Mouse (Mus musculus) kidney, adult 9 months (tissue): Measurements from ENCODE around the gene Ugt1a8.

Source experiments
- DNase-seq: peaks from one replicate; pipeline ENCODE4 v3.0.0; 2022

Gene Ugt1a8

DNA sequence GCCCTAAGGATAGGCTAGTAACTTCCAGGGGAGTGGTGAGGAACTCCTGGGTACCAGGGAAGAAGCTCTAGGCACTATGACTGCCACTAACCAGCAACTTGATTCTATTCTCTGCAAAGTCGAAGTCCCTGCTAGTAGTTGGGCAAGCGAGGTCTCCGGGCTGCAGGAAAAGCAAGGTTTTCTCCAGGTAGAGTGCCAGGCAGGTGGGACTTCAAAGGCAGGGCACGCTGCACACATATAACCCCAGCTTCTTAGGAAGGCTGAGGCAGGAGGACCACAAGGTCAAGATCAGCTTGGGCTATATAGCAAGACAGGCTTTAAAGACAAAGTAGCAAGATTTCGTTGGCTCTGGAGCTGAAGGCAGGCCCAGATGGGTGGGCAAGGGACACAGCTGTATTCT is 176.2 kb downstream of the Ugt1a8 start:
- DNase-seq: no peak

DNA sequence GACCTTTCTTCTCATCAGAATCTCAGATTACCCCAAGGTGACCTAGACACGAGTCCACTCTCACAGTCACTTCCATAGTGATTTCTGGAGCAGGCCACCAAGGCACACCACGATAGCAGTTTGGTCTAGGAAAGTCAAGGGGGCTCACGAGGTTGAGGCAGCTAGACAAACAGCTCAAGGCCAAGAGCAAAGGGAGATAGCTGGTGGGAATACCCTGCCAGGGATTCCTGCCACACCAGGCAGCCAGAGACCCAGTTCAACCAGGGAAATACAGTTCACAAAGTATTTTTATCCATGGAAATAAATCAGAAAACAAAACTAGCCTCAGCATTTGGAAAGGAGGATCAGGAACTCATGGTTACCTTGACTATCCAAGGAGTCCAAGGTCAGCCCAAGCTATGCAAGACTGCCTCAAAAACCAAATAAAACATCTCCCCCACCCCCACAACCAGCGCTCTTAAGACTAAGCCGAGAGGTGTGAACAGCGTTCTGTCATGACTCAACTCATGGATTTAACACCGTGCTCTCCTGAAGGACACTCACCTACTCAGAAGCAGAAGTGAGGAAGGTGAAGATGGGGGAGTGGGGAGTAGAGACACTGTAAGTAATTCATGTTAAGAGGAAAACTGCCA is 176.7 kb downstream of the Ugt1a8 start:
- DNase-seq: no peak

DNA sequence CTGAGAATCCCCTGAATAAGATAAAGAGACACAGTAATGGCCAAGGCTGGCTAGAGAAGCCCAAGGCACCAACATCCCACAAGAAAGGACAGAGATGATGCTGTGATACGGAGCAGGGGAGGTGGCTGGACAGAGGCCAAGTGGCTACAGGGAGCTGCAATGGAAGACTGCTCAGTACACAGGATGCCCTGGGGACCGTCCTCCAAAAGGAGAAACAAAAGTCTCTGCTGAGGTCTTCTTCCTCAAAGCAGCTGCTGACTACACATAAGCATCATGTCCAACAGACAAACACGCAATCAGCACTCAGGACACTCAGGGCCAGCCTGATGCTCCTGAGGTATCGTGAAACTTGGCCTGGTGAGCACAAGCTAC is 177.2 kb downstream of the Ugt1a8 start:
- DNase-seq: no peak

DNA sequence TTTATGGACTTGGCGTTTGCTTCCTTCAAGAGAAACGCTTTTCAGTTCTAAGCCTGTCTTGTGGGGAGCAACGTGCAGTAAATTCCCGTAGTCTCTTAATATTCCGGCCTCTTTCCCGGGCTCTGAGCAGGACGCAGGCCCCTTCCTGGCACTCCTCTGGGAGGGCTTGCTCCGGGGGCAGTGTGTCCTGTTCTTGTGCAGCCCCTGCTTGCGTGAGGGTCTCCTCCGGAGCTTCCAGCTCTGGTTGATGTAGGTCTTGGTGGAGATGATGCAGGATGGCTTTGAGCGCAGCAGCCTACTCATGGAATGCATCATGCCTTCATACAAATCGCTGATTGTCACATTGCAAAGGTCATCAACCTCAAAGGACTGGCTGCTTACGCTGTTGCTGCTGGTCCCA is 178.5 kb downstream of the Ugt1a8 start:
- no peak for DNase-seq

DNA sequence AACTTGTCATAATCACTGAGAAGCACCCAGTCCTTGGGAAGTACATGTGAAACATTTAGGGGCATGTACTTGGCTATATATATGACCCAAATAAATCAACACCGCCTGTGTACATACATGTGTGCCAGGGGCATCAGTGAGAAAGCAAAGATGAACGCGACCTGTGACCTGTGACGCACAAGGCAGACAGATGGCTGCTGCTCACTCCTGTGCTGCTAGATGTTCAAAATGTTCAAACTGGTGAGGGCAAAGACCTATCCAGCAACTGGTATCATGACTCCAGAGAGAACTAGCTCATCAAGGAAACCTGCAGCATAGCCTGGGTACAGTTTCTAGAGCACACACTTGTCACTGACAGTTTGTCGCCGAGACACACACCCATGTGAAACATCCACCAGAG is 179.9 kb downstream of the Ugt1a8 start:
- DNase-seq: no peak

DNA sequence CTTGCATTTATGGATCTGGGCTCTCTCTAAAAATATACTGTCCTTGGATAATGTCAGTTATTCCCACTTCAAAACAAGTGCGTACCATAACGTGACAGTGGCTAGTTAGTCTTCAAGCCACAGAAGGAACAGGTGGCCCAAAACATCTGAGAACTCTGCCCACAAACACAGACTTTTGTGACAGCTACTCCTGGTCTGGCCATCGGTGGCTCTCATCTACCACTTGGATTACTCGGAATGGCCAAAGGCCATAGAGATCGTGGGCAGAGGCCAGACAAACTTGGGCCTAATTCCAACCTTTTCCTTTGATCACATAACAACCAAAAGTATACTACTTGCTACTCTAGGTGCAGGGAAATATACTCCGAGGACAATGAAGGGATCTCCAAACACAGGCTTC is 180.5 kb downstream of the Ugt1a8 start:
- no peak for DNase-seq
